Mouse (Mus musculus): Measurements from ENCODE around the gene Slc8a3. TPM values are rescaled to one million over a fixed set of nuclear protein-coding genes. Genes with fewer than 3 reads are reported as not detected.

The Slc8a3 gene
- total and polyA plus RNA-seq, 3 experiments = 0.11 TPM; not detected in 2

DNA sequence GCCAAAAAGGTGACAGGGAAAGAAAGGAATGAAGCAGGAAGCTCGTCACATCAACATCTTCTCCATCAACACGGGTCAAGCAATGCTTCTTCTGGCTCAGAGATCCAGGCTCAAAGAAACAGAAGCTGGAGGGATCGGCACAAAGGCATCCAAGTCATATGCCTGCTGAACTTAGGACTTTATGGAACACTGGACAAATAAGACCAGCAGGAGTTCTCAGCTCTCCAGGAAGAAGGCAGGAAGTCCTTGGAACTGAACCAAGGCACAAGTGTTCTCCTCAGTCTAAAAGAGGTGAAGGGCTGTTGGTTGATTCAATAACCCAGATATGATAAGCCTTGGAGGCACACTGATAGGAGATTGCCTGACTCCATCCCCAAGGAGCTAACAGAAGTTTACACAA lies 8.0 kb downstream of the Slc8a3 start:
- H3K4me3 ChIP-seq (replicated peaks in 1 of 3; ENCODE audit: low read depth in 2 of 3, low read length in 2 of 3, poor library complexity in 1 of 3) = no peak overlapping the region
- no peaks in the 10 kb centered on the region for H3K36me3 ChIP-seq (replicated peaks in 1 of 2; ENCODE audit: control insufficient read depth in 1 of 2, insufficient read depth in 1 of 2, low read length in 1 of 2)
- no peaks in the 10 kb centered on the region for H3K79me2 ChIP-seq (replicated peaks; ENCODE audit: control insufficient read depth, extremely low read depth, insufficient read depth, poor library complexity, severe bottlenecking)
- dilution Hi-C loops (cut with MboI; ENCODE audit: extremely low pct_ligation_motif_present, extremely low pct_unique_long_range_greater_than_20kb, low sequenced_read_pairs) = no loop called here
- H3K27me3 ChIP-seq (replicated peaks) = peaks cover 2% of the 10 kb centered on the region
- no peak overlapping the region for H3K9ac ChIP-seq (ENCODE audit: insufficient read depth, low read depth)
- H3K4me2 ChIP-seq (ENCODE audit: insufficient read depth, low read depth, poor library complexity, severe bottlenecking) = no peak overlapping the region
- no peak overlapping the region for H3K27ac ChIP-seq (ENCODE audit: insufficient read depth, low read depth)
- H3K9me3 ChIP-seq (replicated peaks; ENCODE audit: low read length) = no peaks in the 10 kb centered on the region
- peaks cover 0 to 6% of the 10 kb centered on the region in 2 experiments; a peak in 1 of 4 replicates for H3K4me1 ChIP-seq (ENCODE audit: control insufficient read depth in 1 of 2, insufficient read depth in 2 of 2)
- in situ Hi-C loops (cut with MboI; ENCODE audit: low pct_ligation_motif_present, low pct_unique_long_range_greater_than_20kb, low sequenced_read_pairs) = no loop called here
- no peak for DNase-seq (ENCODE audit: extremely low read depth)
- no peak for TF ChIP-seq KAT2A (IDR thresholded peaks at IDR 0.05; ENCODE audit: insufficient replicate concordance, low read length)
- no peak for TF ChIP-seq ZNF384 (IDR thresholded peaks at IDR 0.05; ENCODE audit: low read depth, low read length)
- TF ChIP-seq RCOR1 (conservative IDR thresholded peaks at IDR 0.05; ENCODE audit: low read depth, low read length) = no peak
- TF ChIP-seq MEF2A (IDR thresholded peaks at IDR 0.05; ENCODE audit: borderline replicate concordance, low read depth, low read length) = no peak
- TF ChIP-seq TBP (conservative IDR thresholded peaks at IDR 0.05; ENCODE audit: low read depth, low read length) = no peak
- no peak for TF ChIP-seq POLR2A (IDR thresholded peaks at IDR 0.05; ENCODE audit: low read depth, low read length)
- no peak for TF ChIP-seq CHD1 (IDR thresholded peaks at IDR 0.05; ENCODE audit: low read depth, low read length)
- TF ChIP-seq NELFE (IDR thresholded peaks at IDR 0.05; ENCODE audit: low read depth, low read length) = no peak
- TF ChIP-seq UBTF (IDR thresholded peaks at IDR 0.05; ENCODE audit: low read depth, low read length) = no peak
- no peak for TF ChIP-seq E2F4 (IDR thresholded peaks at IDR 0.05; ENCODE audit: insufficient replicate concordance, low read depth, low read length)
- TF ChIP-seq GABPA (IDR thresholded peaks at IDR 0.05; ENCODE audit: insufficient replicate concordance, low read depth, low read length) = no peak
- no peak for TF ChIP-seq TCF12 (IDR thresholded peaks at IDR 0.05; ENCODE audit: low read depth, low read length)
- no peak for TF ChIP-seq NRF1 (IDR thresholded peaks at IDR 0.05; ENCODE audit: low read depth, low read length)
- no peak for TF ChIP-seq JUND (conservative IDR thresholded peaks at IDR 0.05; ENCODE audit: low read depth, low read length)
- no peak for TF ChIP-seq POLR2AphosphoS2 (IDR thresholded peaks at IDR 0.05; ENCODE audit: low read depth, low read length)

- no peaks in the 10 kb centered on the region for H3K9me3 ChIP-seq (replicated peaks; ENCODE audit: low read length)
- in situ Hi-C loops (cut with MboI; ENCODE audit: low pct_ligation_motif_present, low pct_unique_long_range_greater_than_20kb, low sequenced_read_pairs) = no loop called here
- no peak overlapping the region for H3K27ac ChIP-seq (ENCODE audit: insufficient read depth, low read depth)
- dilution Hi-C loops (cut with MboI; ENCODE audit: extremely low pct_ligation_motif_present, extremely low pct_unique_long_range_greater_than_20kb, low sequenced_read_pairs) = no loop called here
- H3K36me3 ChIP-seq (replicated peaks in 1 of 2; ENCODE audit: control insufficient read depth in 1 of 2, insufficient read depth in 1 of 2, low read length in 1 of 2) = no peaks in the 10 kb centered on the region
- H3K4me1 ChIP-seq (ENCODE audit: control insufficient read depth in 1 of 2, insufficient read depth in 2 of 2) = peaks cover 0 to 6% of the 10 kb centered on the region in 2 experiments; a peak in 1 of 4 replicates
- no peak for DNase-seq (ENCODE audit: extremely low read depth)
- no peaks in the 10 kb centered on the region for H3K79me2 ChIP-seq (replicated peaks; ENCODE audit: control insufficient read depth, extremely low read depth, insufficient read depth, poor library complexity, severe bottlenecking)
- TF ChIP-seq SIN3A (IDR thresholded peaks at IDR 0.05; ENCODE audit: low read length) (no peak), USF1 (IDR thresholded peaks at IDR 0.05; ENCODE audit: low read depth, low read length) (no peak)
- no peak overlapping the region for H3K9ac ChIP-seq (ENCODE audit: insufficient read depth, low read depth)
- peaks cover 2% of the 10 kb centered on the region for H3K27me3 ChIP-seq (replicated peaks)
- no peak overlapping the region for H3K4me2 ChIP-seq (ENCODE audit: insufficient read depth, low read depth, poor library complexity, severe bottlenecking)
- no peak overlapping the region for H3K4me3 ChIP-seq (replicated peaks in 1 of 3; ENCODE audit: low read depth in 2 of 3, low read length in 2 of 3, poor library complexity in 1 of 3)
Measured at GRCm38 (mm10) chr12:81324116-81324515, 8.9 kb downstream of the Slc8a3 start.
